Mouse (Mus musculus) brain, embryonic 14.5 days (tissue): ENCODE results near the gene Msmo1.

Experiments used
- CTCF ChIP-seq: fragments of 200-500 bp; IDR thresholded peaks from 2 replicates; pipeline ENCODE4 v1.5.1; 2012; ENCODE audit warnings: inconsistent platforms, mild to moderate bottlenecking, moderate library complexity, borderline replicate concordance; ENCODE audit not compliant: insufficient read depth, insufficient read length; ENCODE audit errors: extremely low read depth
- POLR2A ChIP-seq: fragments of 200-500 bp; IDR thresholded peaks from 2 replicates; pipeline ENCODE4 v1.6.1; 2012; ENCODE audit warnings: mild to moderate bottlenecking, inconsistent platforms, borderline replicate concordance; ENCODE audit not compliant: poor library complexity, insufficient read depth, insufficient read length, severe bottlenecking; ENCODE audit errors: extremely low read depth

DNA sequence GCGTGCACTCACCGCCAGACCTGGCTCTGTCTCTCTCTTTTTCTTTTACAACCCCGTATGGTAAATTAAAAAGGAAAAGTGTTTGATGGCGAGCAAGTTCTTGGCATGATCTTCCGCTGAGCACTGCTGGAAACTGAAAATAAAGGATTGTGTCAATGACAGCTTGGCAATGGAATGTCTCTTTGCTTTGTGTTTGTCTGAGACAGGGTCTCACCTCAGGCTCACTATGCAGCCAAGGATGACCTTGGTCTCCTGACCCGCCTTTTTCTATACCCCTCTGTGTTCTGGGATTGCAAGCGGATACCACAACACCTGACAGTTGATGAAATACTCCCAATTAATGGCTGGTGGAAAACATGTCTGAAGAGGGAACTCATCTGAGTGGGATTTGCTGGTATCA, 36.0 kb upstream of the Msmo1 start:
- no peak for TF ChIP-seq POLR2A
- TF ChIP-seq CTCF = no peak
